21 mouse cellular contexts compared by ENCODE assay signal in genomic region chr2:104604718-104605117, GRCm38 (mm10). TPM values are rescaled to one million over a fixed set of nuclear protein-coding genes. Genes with fewer than 3 reads are reported as not detected.
A peak's percentile ranks its signal among the peaks of the same experiment; 100 is the strongest.
DNase-seq lines count a peak whose midpoint lies in the region; ATAC-seq and TF ChIP-seq lines count a peak whose summit lies in the region.
"Had no signal": no experiment of that assay in that cellular context is flagged by ENCODE, and none has a peak within 500 bp of the region (broad histone marks: within the 10 kb centered on the region; RNA-seq: fewer than 3 reads in every experiment).

No protein-coding gene starts in this region.

- H3K9me3 ChIP-seq in heart, embryonic 12.5 days (replicated peaks), result no peaks in the 10 kb centered on the region
- H3K9me3 ChIP-seq in heart, embryonic 11.5 days (replicated peaks; ENCODE audit: control insufficient read depth, low read length), result no peaks in the 10 kb centered on the region
- no peaks in the 10 kb centered on the region for H3K9me3 ChIP-seq in heart, postnatal 0 days (replicated peaks; ENCODE audit: control insufficient read depth, low read length)
- no peaks in the 10 kb centered on the region for H3K9me3 ChIP-seq in liver, embryonic 11.5 days (ENCODE audit: control insufficient read depth, low read length)
- H3K9me3 ChIP-seq: forebrain, embryonic 15.5 days; G1E; heart, embryonic 10.5 days; hindbrain, embryonic 12.5 days; kidney, embryonic 15.5 days had no signal

- 0 out of 2 replicates have a peak overlapping the region, but pooled peaks have one; percentile 33 for H3K27ac ChIP-seq in heart, embryonic 12.5 days (ENCODE audit: poor library complexity, severe bottlenecking)
- no peak overlapping the region for H3K27ac ChIP-seq in heart, embryonic 11.5 days (ENCODE audit: low read depth, low read length)
- peak overlapping the region; percentile 1; the same call in 1 of the 2 replicates for H3K27ac ChIP-seq in heart, postnatal 0 days (ENCODE audit: low read depth)
- H3K27ac ChIP-seq in heart, adult 2 months, result no peak overlapping the region
- H3K27ac ChIP-seq in liver, embryonic 11.5 days (ENCODE audit: low read depth, low read length), result no peak overlapping the region
- H3K27ac ChIP-seq: forebrain, embryonic 15.5 days; heart, embryonic 10.5 days; hindbrain, embryonic 12.5 days; kidney, embryonic 15.5 days had no signal

- peaks cover 9% of the 10 kb centered on the region for H3K36me3 ChIP-seq in heart, embryonic 12.5 days
- H3K36me3 ChIP-seq in heart, embryonic 11.5 days (ENCODE audit: control insufficient read depth, insufficient read depth, low read length), result 0 out of 2 replicates have a peak, but pooled peaks cover 2% of the 10 kb centered on the region
- peaks cover 6% of the 10 kb centered on the region for H3K36me3 ChIP-seq in heart, postnatal 0 days (replicated peaks; ENCODE audit: control insufficient read depth, insufficient read depth, low read length)
- H3K36me3 ChIP-seq in heart, adult 2 months (ENCODE audit: control insufficient read depth, insufficient read depth, low read length), result no peaks in the 10 kb centered on the region; the same call in 1 of the 2 replicates
- H3K36me3 ChIP-seq in liver, embryonic 11.5 days (ENCODE audit: control insufficient read depth, insufficient read depth, low read length), result peaks cover 3% of the 10 kb centered on the region; the same call in 1 of the 2 replicates

- H3K4me3 ChIP-seq in heart, embryonic 12.5 days, result no peak overlapping the region
- H3K4me3 ChIP-seq in heart, embryonic 11.5 days (ENCODE audit: low read depth, low read length), result no peak overlapping the region
- no peak overlapping the region for H3K4me3 ChIP-seq in heart, postnatal 0 days (ENCODE audit: low read depth, low read length)
- no peak overlapping the region for H3K4me3 ChIP-seq in heart, adult 2 months
- no peak overlapping the region for H3K4me3 ChIP-seq in liver, embryonic 11.5 days (ENCODE audit: low read depth, low read length)
- H3K4me3 ChIP-seq: forebrain, embryonic 15.5 days; heart, embryonic 10.5 days; hindbrain, embryonic 12.5 days; kidney, embryonic 15.5 days had no signal

- no peak for TF ChIP-seq EP300 in heart, postnatal 0 days (IDR thresholded peaks at IDR 0.05; ENCODE audit: low read depth)
- no peak for TF ChIP-seq EP300 in heart, adult 2 months (IDR thresholded peaks at IDR 0.05; ENCODE audit: insufficient read depth, low read depth, low read length)

- peaks cover 3% of the 10 kb centered on the region; the same call in 1 of the 2 replicates for H3K4me1 ChIP-seq in heart, embryonic 12.5 days (replicated peaks)
- no peaks in the 10 kb centered on the region for H3K4me1 ChIP-seq in heart, embryonic 11.5 days (ENCODE audit: control insufficient read depth, insufficient read depth, low read length)
- H3K4me1 ChIP-seq in heart, postnatal 0 days (ENCODE audit: control insufficient read depth, insufficient read depth), result no peaks in the 10 kb centered on the region
- no peaks in the 10 kb centered on the region for H3K4me1 ChIP-seq in heart, adult 2 months (ENCODE audit: control insufficient read depth, insufficient read depth, low read length)
- H3K4me1 ChIP-seq in liver, embryonic 11.5 days (replicated peaks; ENCODE audit: control insufficient read depth, insufficient read depth, low read length), result no peaks in the 10 kb centered on the region
- H3K4me1 ChIP-seq: forebrain, embryonic 15.5 days; hindbrain, embryonic 12.5 days; kidney, embryonic 15.5 days had no signal

- peaks cover 1% of the 10 kb centered on the region; the same call in 1 of the 2 replicates for H3K79me2 ChIP-seq in heart, adult 2 months (replicated peaks; ENCODE audit: control insufficient read depth, insufficient read depth, low read length)

- no peak for TF ChIP-seq POLR2A in heart, adult 2 months (IDR thresholded peaks at IDR 0.05; ENCODE audit: insufficient read depth, low read depth, low read length)

- WGBS in heart, embryonic 12.5 days, result 60% methylated on average over 5 of the region's 5 CpGs
- 59% methylated on average over 5 of the region's 5 CpGs for WGBS in heart, embryonic 11.5 days (ENCODE audit: insufficient replicate concordance)
- WGBS in heart, postnatal 0 days, result 59% methylated on average over 5 of the region's 5 CpGs
- WGBS in heart, adult 2 months, result 80% methylated on average over 5 of the region's 5 CpGs
- WGBS in liver, embryonic 11.5 days, result 80% methylated on average over 5 of the region's 5 CpGs

- no peak for DNase-seq in heart, postnatal 0 days (ENCODE audit: low spot score)
- DNase-seq in heart, adult 2 months, result no peak
- DNase-seq in ES-CJ7 (ENCODE audit: low read depth, low spot score), result peak; percentile 65
- peak; percentile 89 for DNase-seq in R1 (ENCODE audit: low read depth, low spot score)
- DNase-seq in liver, embryonic 11.5 days (ENCODE audit: low spot score), result no peak
- no peak for DNase-seq in right cerebral cortex, postnatal 14 days
- DNase-seq: adrenal gland, adult 8-10 months; adrenal gland, postnatal 36 days; cerebellum, adult 2 months; cerebellum, postnatal 10 days; gastrocnemius, postnatal 10 days; kidney, adult 11 months had no signal

- no peak for ATAC-seq in heart, embryonic 12.5 days (ENCODE audit: insufficient number of reproducible peaks, low FRiP score)
- ATAC-seq in heart, embryonic 11.5 days (replicated peaks; ENCODE audit: insufficient number of reproducible peaks, low FRiP score, low TSS enrichment), result no peak
- no peak for ATAC-seq in heart, postnatal 0 days (ENCODE audit: insufficient read depth, low read depth)
- no peak for ATAC-seq in liver, embryonic 11.5 days (replicated peaks; ENCODE audit: low FRiP score)
- ATAC-seq: forebrain, embryonic 15.5 days; hindbrain, embryonic 16.5 days; inflammation-experienced regulatory T-cells, adult 6 months had no signal

- H3K9ac ChIP-seq in heart, embryonic 12.5 days, result no peak overlapping the region
- H3K9ac ChIP-seq in heart, embryonic 11.5 days (ENCODE audit: low read depth, low read length), result no peak overlapping the region
- H3K9ac ChIP-seq in heart, postnatal 0 days (replicated peaks; ENCODE audit: low read depth, low read length), result no peak overlapping the region
- H3K9ac ChIP-seq in heart, adult 2 months (ENCODE audit: low read depth, low read length), result no peak overlapping the region
- no peak overlapping the region for H3K9ac ChIP-seq in liver, embryonic 11.5 days (ENCODE audit: low read depth, low read length)
- H3K9ac ChIP-seq: forebrain, embryonic 15.5 days; hindbrain, embryonic 12.5 days; kidney, embryonic 15.5 days had no signal

- H3K4me2 ChIP-seq in heart, embryonic 12.5 days, result peak overlapping the region; percentile 16; the same call in 1 of the 2 replicates
- H3K4me2 ChIP-seq in heart, embryonic 11.5 days, result no peak overlapping the region
- no peak overlapping the region for H3K4me2 ChIP-seq in heart, postnatal 0 days (ENCODE audit: low read depth, low read length)
- H3K4me2 ChIP-seq in liver, embryonic 11.5 days, result no peak overlapping the region
- H3K4me2 ChIP-seq: forebrain, embryonic 15.5 days; hindbrain, embryonic 12.5 days; kidney, embryonic 15.5 days had no signal

- TF ChIP-seq CTCF in heart, postnatal 0 days (IDR thresholded peaks at IDR 0.05; ENCODE audit: low read depth), result no peak
- no peak for TF ChIP-seq CTCF in heart, adult 2 months (IDR thresholded peaks at IDR 0.05)

- H3K27me3 ChIP-seq in heart, embryonic 12.5 days (replicated peaks), result no peaks in the 10 kb centered on the region
- H3K27me3 ChIP-seq in heart, embryonic 11.5 days (ENCODE audit: control insufficient read depth, insufficient read depth, low read length), result no peaks in the 10 kb centered on the region
- H3K27me3 ChIP-seq in heart, postnatal 0 days (ENCODE audit: control insufficient read depth, insufficient read depth, low read length), result no peaks in the 10 kb centered on the region
- no peaks in the 10 kb centered on the region for H3K27me3 ChIP-seq in heart, adult 2 months (ENCODE audit: control insufficient read depth, insufficient read depth, low read length)
- H3K27me3 ChIP-seq in liver, embryonic 11.5 days (replicated peaks; ENCODE audit: control insufficient read depth, insufficient read depth, low read length), result no peaks in the 10 kb centered on the region
- H3K27me3 ChIP-seq: forebrain, embryonic 15.5 days; hindbrain, embryonic 12.5 days; kidney, embryonic 15.5 days had no signal

- intact Hi-C loops in heart, adult 2 months (cut with DNase I), result no loop called here

RNA-seq across cellular contexts. Expression of gene Cstf3, which starts 14.4 kb away (rescaled TPM):
- polyA plus RNA-seq in heart, embryonic 12.5 days (2016; fragmentation: Nextera tagmentation; extraction: Ambion mirVana), result 68.6 and 72.8 TPM in 2 replicates
- polyA plus RNA-seq in heart, embryonic 11.5 days (2014; fragmentation: Nextera tagmentation; extraction: Ambion mirVana), result 62.4 and 69.0 TPM in 2 replicates
- total RNA-seq in heart, postnatal 0 days (2014; rRNA removed; ENCODE audit: low replicate concordance), result 6.4 and 12.6 TPM in 2 replicates
- polyA plus RNA-seq in heart, postnatal 0 days (2015; fragmentation: Nextera tagmentation; extraction: Ambion mirVana), result 29.3 and 37.3 TPM in 2 replicates
- 10 to 100 TPM; 11.6 TPM for total RNA-seq in heart, adult 2 months (2021)
- polyA plus RNA-seq in heart, adult 2 months (2012; rRNA removed), result 6.2 and 10.5 TPM in 2 replicates
- 57.7 and 65.1 TPM in 2 replicates for polyA plus RNA-seq in liver, embryonic 11.5 days (2014; fragmentation: Nextera tagmentation; extraction: Ambion mirVana)

Comparison
In these comparisons a context has a peak if more than half of its experiments do, and no peak if none do; other contexts are left out.
1. H3K27ac ChIP-seq: peak in heart, embryonic 12.5 days (single experiment) and heart, postnatal 0 days (single experiment); none in heart, embryonic 11.5 days (single experiment), heart, adult 2 months (single experiment) and liver, embryonic 11.5 days (single experiment).
2. DNase-seq: peak in ES-CJ7 (single experiment) and R1 (single experiment); none in heart, postnatal 0 days (single experiment), heart, adult 2 months (0 of 2), liver, embryonic 11.5 days (single experiment) and right cerebral cortex, postnatal 14 days (single experiment).